Mouse (Mus musculus): ENCODE measurements around the gene Hlcs.

Gene Hlcs

DNA sequence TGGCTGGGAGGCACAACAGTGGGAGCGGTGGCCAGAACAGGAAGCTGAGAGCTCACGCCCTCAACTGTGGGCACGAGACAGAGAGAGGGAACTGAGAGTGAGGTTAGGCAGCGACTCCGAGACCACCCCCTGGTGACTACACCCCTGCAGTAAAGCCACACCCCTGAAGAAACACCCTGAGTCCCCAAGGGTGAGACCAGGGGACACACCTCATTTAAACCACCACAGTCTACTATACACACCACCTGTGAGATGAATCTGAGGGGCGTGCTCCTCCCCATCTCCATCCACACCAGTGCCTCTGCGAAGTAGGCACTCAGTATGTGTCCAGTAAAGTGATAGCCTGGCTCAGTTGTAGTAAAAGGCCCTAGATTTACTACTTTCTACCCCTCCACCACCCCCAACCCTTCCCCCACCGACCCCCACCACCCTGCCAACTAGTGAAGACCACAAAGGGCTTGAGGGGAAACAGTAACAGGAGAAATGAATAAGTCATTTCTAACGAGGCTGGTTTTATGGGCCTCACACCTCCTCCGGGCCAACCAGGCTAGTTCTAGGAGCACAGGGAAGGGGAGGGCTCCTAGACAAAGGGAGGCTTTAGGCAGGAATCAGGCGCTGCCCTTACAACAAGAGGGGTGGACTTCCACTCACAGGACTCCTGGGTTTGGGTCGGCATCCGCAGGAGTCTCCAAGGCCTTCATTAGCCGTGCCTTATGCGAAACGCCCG, 67.2 kb downstream of the Hlcs start:
- peak; percentile 43 to 49 for DNase-seq

- peak; percentile 59 to 64 for DNase-seq
These were observed 72.2 kb downstream of the Hlcs start for GRCm38 (mm10) chr16:94241126-94241525.

DNA sequence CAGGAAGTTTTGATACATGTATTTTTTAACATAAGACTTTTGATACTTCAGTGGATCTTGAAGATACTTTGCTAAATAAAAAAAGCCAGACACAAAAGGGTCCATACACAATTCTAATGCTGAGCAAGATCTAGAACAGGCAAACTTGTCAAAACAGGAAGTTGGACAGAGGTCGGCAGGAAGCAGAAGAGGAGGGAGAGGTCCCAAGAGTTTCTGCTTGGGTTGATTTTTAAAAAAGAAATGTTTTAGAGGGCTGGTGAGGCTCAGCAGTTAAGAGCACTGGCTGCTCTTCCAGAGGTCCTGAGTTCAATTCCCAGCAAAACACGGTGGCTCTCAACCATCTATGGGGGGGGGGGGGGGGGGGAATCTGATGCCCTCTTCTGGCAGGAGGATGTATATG, 73.2 kb downstream of the Hlcs start:
- DNase-seq, result no peak

DNA sequence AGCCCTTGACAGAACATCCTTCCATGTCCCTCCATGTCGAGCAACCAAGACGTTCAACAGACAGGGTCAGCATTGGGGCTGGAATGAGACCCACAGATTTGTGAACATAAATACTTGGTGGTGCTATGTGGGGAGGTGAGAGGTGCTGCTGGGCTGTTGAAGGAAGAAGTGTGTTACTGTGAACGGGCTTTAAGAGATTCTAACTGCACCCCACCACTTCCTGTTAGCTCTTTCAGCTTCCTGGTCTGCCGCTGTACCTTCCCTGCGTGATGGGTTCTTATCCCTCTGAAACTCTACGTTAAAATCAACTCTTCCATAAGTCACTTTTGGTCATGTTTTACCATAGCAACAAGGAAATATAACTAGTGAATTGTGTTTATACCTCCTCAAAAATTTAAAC, 73.8 kb downstream of the Hlcs start:
- DNase-seq, result no peak

- no peak for DNase-seq
These were observed 74.2 kb downstream of the Hlcs start for GRCm38 (mm10) chr16:94239146-94239545.

DNA sequence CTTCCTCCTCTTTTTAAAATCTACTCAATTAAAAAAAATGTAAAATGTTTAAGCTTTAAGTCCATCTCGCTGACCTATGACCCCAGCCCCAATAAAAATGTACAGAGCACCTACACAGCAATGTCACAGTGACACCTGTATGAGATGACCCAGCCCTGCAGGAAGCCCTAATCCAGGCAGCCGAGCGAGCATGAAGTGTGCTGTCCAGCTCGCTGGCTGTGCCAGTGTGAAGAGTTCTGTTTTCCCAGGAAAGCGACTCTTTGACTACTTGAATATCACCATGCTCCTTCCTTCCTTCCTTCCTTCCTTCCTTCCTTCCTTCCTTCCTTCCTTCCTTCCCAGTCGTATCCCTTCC, 76.3 kb downstream of the Hlcs start:
- DNase-seq, result no peak

- no peak for DNase-seq
These were observed 76.9 kb downstream of the Hlcs start for GRCm38 (mm10) chr16:94236226-94237129.

- no peak for DNase-seq
These were observed 77.7 kb downstream of the Hlcs start for GRCm38 (mm10) chr16:94235718-94236117.

GRCm38 (mm10) chr16:94234202-94234601, 79.2 kb downstream of the Hlcs start:
- no peak for DNase-seq

DNA sequence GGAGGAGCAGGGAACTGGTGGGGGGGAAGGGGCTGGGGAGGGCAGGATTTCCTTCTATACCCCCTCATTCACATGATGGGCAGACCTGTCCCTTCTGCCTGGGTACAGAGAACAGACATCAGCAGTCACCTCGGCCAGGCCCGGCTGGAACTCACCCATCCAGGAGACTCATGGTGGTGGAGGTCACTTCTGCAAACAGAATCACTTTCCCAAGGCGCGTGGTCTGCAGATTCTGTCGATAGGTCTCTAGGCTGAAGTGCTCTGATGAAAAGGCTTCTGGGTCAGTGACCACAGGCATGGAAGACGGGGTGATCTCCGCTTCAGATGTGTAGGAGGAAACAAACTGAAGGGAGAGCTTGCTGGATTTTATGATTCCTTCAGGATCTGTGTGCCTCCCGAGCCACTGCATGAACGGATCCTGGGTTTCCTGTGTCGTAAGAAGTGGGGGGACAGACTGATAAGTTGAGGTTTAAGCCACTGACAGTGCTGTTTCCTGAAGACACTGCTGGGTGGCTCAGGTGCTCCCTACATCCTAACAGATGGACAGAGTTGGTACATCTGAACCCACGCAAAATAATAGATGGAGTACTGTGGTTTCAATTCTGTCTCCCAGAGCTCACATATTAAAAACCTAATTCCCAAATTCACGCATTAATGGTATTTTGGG, 82.3 kb downstream of the Hlcs start:
- no peak for DNase-seq

DNA sequence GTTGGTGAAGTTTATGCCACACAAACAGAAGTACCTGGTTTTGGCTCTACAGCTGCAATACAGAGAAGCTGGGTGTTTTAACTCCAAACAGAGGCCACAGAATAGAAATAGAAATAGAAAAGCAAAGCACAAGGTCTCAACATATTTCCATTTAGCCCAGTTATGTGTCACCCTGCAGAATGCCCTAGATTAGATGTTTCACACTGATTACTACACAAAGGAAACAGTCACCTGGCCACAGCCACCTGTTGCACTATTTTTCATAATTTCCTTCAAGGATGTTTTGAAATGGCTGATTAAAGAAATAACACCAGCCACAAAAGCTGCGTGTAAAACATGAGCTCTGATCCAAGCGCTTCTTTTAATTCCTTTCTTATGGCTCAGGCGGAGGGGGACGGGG, 82.9 kb downstream of the Hlcs start:
- no peak for DNase-seq

- no peak for DNase-seq
These were observed 83.5 kb downstream of the Hlcs start for GRCm38 (mm10) chr16:94229890-94230289.

DNA sequence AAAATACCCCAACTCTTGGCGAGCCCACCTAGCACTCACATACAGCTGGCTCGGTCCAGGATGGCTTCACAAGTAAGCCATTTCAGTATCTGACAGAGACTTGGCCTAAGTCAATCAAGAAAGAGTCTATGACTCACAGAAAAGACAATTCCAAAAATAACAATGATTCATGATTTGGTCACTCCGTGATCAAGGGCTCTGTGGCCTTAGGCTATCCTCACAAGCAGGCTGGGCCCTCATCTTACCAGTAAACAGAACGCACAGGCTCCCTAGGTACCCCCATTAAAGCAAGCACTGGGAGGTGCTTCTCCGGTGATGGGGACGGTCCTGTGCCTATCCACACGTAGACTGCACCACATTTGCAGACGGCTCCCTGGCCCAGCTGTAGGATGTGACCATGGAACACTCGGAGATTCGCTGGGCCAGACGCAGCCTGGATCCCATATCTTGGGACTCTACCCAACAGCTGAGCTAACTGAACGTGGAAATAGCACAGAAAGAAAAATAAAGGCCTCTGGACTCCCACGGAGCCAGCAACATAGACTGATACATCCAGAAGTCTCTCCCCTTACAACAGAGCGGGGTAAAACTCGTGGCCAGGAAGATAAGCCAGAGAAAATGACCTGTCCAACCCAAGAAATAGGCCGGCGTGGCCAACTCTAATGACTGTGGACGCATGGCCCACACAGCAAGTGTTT, 84.4 kb downstream of the Hlcs start:
- no peak for DNase-seq

DNA sequence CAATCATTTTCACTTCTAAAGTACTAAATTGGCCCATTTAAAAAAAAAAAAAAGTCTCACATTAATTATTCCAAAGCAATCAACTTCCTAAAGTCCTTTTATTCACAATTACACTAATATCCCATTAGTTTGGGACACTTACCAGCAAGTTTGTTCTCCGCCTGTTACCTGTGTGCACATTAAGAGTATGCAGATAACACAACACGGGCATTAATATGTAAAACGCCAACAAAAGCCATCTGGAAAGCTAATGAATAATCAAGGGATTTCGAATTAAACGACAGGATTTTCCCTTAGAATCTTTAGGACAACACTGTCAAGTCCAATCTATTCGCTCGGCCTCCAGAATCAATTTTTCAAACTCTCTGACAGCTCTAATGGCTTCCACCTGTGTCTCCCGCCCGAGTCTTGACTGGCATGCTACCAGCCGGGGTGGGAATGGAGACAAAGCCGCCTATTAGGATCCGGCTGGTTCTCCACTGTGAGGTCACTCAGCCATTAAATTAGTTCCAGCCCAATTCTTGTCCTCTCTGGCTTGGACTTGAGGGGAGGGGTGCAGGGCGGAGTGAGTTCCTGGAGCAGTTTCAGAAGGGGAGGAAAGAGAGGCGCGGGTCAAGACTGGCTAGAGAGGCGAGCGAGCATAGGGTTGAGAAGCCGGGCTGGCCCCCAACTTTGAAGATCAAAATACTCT, 85.9 kb downstream of the Hlcs start:
- DNase-seq, result no peak

DNA sequence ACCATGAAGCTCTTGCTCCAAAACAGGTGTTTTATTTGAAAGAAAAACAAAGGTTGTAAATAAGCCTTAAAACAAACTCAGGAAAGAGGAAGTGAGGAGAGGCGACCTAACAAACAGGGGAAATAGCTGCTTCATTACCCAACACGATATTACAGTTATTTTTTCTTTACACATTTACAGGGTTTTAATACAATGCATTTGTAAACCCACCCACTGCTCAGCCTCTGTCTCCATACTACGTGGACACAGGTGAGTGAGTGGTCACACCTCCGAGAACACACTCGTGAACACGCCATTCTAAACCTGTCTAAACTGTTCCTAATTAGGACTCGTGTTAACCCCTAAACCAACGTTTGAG, 90.0 kb downstream of the Hlcs start:
- DNase-seq, result no peak

DNA sequence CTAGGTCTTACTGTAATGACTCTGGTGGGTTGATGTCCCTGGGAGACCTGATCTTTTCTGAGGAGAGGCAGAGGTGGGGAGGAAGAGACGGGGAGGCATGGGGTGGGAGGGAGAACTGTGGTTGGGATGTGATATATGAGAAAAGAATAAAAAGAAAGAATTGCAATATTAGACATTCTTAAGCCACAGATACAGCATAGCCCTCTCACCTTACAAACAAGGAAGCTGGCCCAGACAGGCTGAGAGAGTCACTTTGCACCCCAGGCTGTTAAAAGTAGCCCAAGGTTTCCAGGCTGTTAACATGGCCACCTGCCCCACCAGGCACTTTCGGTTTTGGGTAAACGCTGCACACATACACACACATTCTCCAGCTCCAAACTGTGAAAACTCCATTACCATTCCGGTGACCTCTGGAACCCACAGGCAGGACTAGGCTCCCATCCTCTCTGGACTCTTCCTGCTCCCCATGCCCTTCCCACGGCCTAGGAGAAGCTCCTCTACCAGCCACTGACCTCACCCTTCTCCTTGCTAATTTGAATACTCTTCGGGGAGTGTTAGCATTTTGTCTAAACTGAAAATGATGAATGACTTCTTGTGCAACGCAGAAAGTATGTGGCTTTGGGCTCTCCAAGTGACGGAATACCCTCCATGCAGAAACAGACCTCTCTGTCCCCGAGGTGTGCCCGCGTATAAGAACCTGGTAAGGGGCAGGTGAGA, 90.6 kb downstream of the Hlcs start:
- peak in 1 of 2 experiments; percentile 26 for DNase-seq

- no peak for DNase-seq
These were observed 102.5 kb downstream of the Hlcs start for GRCm38 (mm10) chr16:94210689-94211357.

- DNase-seq, result no peak
These were observed 103.7 kb downstream of the Hlcs start for GRCm38 (mm10) chr16:94209626-94210025.

GRCm38 (mm10) chr16:94208826-94209225, 104.5 kb downstream of the Hlcs start:
- no peak for DNase-seq

DNA sequence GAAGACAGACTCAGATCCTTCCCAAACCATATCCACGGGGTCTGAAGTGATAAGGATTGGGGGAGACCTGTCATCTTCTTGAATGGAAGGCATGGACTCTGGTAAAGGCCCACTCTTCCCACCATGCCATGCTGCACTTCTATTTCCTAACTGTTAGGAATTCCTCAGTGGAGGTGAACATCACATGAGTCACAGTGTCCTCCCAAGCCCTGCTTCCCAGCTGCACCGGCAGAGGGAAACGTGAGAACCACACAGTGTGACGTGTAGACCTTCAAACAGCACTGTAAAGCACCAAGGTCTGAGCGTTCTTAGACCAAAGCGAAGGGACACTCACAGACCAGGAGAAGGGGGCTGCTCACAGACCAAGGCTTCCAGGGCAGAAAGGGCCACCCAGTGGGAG, 105.2 kb downstream of the Hlcs start:
- DNase-seq, result no peak

All from lung, postnatal 4 days (tissue).